Mouse (Mus musculus) gastrocnemius, adult 8-10 months (tissue): ENCODE results near the gene Cbfa2t2. TPM values are rescaled to one million over a fixed set of nuclear protein-coding genes. Genes with fewer than 3 reads are reported as not detected.
A peak's percentile ranks its signal among the peaks of the same experiment; 100 is the strongest.
"Not testable (repeated sequence)": the region's sequence is repeated elsewhere in the genome, so short reads cannot be mapped to it uniquely, and the experiment has no call there.

Source experiments
- DNase-seq, 2 experiments: peaks; one replicate each; pipeline ENCODE4 v3.0.0; 2022; ENCODE audit warnings: low spot score in 2 of 2
- total RNA-seq, 4 experiments: library from RNA; stranded (reverse); gene quantifications; 2 replicates each; pipeline ENCODE4 v1.2.4; 2022

Cbfa2t2 gene
- total RNA-seq, 4 experiments from 2014 or later = 12.7 to 14.8 (median 13.5) TPM

DNA sequence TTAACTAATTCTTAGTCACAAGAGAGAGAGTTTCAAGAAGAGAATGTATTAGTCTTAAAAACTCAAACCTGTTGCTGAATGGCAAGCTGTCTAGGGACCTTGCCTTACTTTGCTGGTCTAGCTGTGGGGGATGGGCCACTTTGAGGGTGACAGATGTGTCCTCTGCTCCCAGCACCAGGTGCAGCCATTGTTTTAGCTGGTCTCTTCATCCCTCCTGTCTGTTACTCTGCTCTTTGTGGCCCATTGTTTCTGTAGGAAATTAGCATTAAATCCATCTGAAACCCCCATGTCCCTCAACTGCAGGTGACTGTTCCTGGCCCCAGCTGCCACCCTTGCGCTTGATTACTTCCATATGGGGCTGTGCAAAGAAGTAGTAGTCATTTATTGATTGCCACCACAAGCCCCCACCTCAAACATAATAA is 29.6 kb downstream of the Cbfa2t2 start:
- no peak for DNase-seq

GRCm38 (mm10) chr2:154467139-154467538 is 30.9 kb downstream of the Cbfa2t2 start:
- no peak for DNase-seq

DNA sequence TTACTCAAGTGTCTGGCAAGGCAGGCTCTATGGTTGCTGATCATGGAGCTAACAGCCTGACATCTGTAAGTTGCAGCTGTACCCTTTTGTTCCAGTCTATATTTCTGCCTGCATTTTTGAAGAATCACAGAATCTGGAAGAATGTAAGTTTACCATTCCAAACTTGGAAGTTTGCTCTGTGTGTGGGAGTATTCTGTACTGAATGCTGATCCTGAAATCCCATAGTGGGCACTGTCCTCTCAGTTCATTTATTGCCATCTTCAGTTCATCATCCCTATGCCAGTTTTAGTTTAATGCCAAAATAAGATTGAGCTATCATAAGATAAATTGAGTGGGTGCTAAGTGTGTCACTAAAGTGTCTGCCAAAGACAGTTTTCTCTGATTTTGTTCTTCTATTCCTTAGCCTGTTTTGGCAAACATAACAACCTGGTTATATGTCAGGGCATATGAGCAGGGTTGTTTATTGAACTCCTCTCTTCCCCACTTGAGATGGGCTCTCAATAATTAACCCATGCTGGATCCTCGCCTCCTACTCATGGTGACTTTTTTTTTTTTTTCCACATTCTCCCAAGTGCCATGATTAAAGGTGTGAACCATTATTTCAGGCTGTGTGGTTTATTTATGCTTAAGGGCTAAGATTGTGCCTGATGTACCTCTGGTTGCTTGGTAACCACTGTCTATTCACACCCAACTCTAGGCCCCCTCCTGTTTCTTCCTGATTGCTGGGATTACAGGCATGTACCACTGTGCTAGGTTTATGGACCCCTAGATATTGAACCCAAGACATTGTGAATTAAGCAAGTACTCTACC is 38.2 kb downstream of the Cbfa2t2 start:
- no peak for DNase-seq

DNA sequence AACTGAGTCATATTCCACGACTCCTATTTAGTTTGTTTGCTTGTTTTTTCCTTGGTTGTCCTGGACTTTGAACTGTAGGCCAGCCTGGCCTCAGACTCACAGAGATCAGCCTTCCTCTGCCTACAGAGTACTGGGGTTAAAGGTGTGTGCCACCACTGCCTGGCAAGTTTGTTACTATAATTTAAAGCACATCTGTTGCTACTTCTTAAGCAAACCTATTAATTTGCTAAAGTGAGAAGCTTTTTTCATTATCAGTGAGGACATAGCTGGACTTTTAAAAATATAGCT is 38.7 kb downstream of the Cbfa2t2 start:
- DNase-seq = no peak

DNA sequence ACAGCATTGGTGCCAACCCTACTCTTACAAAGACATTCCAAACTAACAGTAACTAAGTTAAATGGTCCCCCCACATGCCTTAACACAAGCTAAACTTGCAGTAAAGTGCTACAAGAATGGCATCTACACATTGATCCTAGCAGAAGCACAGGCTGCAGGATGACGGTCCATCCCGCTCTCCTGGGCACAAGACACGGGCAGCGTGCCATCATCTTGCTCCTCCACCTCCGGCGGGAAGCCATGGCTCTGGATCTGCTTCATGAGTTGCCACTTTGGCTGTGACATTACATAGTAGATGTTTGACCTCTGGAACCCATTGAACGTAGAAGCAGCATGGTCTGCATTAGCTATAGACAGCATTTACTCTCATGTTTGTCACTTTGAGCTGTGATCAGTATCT is 39.6 kb downstream of the Cbfa2t2 start:
- DNase-seq = no peak

- DNase-seq = no peak
These were observed 40.7 kb downstream of the Cbfa2t2 start for GRCm38 (mm10) chr2:154477028-154477427.

DNA sequence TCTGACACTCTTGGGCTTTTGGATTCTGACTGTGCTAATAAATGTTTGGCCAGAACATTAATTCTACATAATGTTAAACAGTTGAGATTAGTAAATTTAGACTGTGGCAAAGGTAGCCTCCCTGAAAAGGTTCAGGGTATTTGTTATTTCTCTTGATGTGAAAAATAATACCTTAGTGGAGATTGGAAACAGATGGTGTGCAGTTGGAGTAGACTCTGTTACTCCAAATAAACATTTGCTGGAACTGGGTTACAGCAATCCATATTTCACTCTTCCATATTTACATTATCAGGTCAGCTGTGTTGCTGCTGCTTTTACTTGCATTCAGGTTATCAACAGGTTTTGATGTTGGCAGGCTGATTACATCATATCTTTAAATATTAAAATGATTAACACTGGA is 55.5 kb downstream of the Cbfa2t2 start:
- no peak for DNase-seq

DNA sequence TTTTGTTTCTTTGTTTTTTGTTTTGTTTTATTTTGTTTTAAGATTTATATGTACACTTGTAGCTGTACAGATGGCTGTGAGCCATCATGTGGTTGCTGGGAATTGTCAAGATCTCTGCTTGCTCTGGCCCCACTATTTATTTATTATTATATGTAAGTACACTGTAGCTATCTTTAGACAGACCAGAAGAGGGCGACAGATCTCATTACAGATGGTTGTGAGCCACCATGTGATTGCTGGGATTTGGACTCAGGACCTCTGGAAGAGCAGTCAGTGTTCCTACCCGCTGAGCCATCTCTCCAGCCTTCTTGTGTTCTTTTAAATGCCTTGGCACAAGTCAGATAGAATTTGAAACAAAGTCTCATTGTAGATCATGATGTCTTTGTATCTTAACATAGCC is 57.3 kb downstream of the Cbfa2t2 start:
- not testable (repeated sequence) for DNase-seq

DNA sequence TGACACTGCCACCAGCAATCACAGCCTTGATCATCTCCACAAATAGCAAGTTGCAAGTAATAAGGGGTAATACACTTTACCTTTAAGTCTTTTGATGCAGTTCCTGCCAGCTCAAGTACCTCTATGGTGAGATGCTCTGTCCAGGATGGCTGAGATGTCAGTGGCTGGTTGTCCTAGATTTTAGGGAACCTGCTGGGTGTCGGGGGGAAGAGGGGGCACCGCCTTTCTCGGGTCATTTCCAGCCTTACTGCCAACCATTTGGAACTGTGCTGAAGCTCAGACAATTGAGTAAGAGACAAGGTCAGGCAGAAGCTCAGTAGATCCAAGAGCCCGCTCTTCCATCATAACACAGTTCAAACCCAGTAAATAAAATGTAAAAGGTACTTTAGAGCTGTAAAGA is 58.7 kb downstream of the Cbfa2t2 start:
- no peak for DNase-seq

DNA sequence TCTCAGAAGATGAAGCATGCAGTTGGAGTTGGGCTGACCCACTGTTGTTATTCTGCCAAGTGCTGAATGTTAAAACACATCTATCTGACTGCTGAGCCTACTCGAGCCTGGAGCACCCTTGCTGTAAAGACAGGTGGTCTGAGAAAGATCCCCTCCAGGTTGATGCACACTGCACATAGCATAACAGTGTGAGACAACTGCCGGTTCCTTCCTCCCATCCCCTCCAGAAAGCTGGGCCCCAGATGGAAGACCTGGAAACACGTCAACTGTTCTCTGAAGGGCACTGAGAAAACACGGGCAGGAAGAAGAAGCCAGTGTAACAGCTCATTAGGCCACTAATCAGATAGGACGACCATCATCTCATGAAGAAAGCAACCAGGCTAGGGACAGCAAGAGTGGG is 62.3 kb downstream of the Cbfa2t2 start:
- DNase-seq = no peak

GRCm38 (mm10) chr2:154499717-154500247 is 63.5 kb downstream of the Cbfa2t2 start:
- DNase-seq = no peak

GRCm38 (mm10) chr2:154500758-154501157 is 64.5 kb downstream of the Cbfa2t2 start:
- no peak for DNase-seq

- no peak for DNase-seq
These were observed 70.8 kb downstream of the Cbfa2t2 start for GRCm38 (mm10) chr2:154507076-154507475.

- peak in 1 of 2 experiments; percentile 10 for DNase-seq
These were observed 71.4 kb downstream of the Cbfa2t2 start for GRCm38 (mm10) chr2:154507566-154508283.

GRCm38 (mm10) chr2:154508450-154508849 is 72.2 kb downstream of the Cbfa2t2 start:
- no peak for DNase-seq

GRCm38 (mm10) chr2:154510141-154510540 is 73.9 kb downstream of the Cbfa2t2 start:
- DNase-seq = no peak

GRCm38 (mm10) chr2:154516944-154517343 is 80.7 kb downstream of the Cbfa2t2 start:
- no peak for DNase-seq

DNA sequence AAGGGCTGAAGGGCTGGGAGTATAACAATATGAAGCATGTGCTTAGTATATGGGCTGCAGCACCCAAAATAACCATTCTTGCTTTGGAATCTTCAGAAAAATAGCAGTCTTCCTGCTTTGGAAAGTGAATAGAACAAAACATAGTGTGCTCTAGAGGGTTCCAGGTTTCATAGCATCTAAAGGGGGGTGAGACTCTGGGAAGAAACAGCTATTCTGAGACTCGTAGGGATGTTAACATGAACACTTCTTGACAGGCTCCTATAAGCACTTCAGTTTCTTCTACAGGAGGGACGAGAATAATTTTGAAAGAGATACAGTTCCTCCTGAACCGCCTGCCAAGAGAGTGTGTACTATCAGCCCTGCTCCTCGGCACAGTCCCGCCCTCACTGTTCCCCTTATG is 81.1 kb downstream of the Cbfa2t2 start:
- DNase-seq = no peak

DNA sequence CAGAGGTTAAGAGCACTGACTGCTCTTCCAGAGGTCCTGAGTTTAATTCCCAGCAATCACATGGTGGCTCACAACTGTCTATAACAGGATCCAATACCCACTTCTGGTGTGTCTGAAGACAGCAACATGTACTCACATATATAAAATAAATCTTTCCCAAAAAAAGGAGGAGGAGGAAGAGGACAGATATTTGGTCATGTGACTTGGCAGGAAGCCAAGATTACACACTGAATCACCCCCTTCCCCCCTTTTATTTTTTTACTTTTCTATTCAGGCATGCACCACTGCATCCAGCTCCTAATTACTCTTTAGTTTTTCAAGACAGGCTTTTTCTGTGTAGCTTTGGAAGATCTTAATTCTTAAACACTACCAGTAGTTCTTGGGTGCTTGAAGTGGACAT is 85.2 kb downstream of the Cbfa2t2 start:
- DNase-seq = no peak

GRCm38 (mm10) chr2:154522334-154522733 is 86.1 kb downstream of the Cbfa2t2 start:
- DNase-seq = no peak

DNA sequence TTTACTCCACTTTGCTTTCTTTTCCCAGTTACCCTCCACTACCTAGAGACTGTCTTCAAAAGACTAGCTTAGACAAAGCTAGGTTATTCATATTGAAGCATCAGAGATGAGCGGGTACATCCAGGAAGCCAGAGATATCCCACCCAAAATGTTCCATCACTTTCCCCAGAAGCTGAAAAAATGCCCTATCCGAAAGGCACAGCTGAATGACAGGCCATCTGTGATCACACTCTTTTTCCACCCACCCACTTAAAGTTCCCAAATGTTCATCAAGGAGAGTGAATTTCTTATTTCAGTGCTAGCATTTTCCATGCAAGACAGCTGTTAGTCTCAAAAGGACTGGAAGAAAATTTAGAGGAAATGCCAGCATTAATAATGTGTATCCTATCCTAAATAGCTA is 89.0 kb downstream of the Cbfa2t2 start:
- no peak for DNase-seq

DNA sequence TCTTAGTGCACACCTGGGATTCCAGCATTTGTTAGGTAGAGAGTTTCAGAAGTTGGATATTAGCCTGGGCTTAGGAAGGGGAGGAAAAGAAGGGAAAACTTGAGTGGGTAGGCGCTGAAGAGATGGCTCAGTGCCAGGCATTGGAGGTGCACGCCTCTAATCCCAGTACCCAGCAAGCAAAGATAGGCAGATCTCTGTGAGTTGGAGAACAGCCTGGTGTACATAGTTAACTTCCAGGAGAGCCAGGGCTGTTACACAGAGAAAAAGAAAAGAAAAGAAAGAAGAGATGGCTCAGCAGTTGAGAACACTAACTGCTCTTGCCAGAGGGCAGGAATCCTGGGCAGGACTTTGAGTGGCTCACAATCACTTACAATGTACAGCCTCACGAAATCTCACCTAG is 90.2 kb downstream of the Cbfa2t2 start:
- DNase-seq = no peak

DNA sequence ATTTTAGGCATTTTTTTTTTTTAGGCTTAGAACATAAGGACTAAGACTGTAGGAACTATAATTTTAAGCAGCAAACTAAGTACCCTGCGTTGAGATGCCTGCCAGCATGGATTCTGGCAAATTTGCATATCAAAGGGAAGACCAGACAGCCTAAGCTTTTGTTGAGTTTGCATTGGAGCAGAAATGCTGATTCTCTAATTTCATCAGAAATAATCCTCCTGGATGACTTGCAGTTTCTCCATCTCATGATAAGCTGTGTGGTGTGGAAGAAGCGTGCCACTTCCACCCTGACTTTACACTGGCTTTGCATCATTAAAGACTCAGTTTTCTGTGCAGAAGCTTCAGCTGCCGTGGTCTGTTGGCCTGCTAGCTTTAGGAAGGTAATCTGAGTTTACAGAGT is 96.6 kb downstream of the Cbfa2t2 start:
- DNase-seq = no peak
